Mouse (Mus musculus) right cerebral cortex, adult 18-20 months (tissue): ENCODE results near the gene Ppp6r1.

Experiments used
- DNase-seq: peaks from one replicate; pipeline ENCODE4 v3.0.0; 2022; ENCODE audit warnings: mixed read lengths

The Ppp6r1 gene

DNA sequence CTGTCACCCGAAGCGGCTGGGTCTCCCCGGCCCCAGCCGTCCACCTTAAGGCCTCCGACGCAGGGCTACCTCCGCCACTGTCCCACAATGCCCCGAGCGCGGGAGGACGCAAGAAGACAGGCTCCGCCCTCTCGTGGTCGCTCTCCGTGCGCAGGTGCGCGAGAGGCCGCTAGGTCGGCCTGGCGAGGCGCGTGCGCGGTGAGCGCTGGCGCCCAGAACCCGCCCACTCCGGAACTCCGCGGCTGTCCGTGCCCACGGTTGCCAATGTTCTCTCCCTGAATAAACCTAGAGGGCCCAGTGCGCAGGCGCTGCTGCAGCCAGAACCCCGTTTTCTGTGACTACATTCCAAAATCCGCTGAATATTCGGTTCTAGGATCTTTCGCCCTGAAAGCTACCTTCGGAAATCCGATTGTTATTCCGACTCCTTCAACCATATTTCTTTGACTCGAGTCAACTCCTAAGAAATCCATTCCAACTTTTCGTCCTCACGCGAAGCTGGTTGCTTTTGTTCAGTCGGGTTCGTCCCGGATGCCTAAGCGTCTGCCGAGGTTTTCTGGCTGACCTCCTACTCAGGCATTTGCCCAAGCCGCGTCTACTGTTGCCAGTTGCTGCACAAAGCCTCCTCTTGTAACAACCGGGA, at the start of gene Ppp6r1:
Gene Ppp6r1, minus strand, starts transcription at position 108 of the 640 bp plus-strand sequence.
- DNase-seq = peak; percentile 99

- DNase-seq = peak; percentile 23
Measured at GRCm38 (mm10) chr7:4705098-4705497, 46.3 kb upstream of the Ppp6r1 start.

GRCm38 (mm10) chr7:4703195-4703594, 44.4 kb upstream of the Ppp6r1 start:
- no peak for DNase-seq

GRCm38 (mm10) chr7:4702334-4702733, 43.5 kb upstream of the Ppp6r1 start:
- no peak for DNase-seq

DNA sequence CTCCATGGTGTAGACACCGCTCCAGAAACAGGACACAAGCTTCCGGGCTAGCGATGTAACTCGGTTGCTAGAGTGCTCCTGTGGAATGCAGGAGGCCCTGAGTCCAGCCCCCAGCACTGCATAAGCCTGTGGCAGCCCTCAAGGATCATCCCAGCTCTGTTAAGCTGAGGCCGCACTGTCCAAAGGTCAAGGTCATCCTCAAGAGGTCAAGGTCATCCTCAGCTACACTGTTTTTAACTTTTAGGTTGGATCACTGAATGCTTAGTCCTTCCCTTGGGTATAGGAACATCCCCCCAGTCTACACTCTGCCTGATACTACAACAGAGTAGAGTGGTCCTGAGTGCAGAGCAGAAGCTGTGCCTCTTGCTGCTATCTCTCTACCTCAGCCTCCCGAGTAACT, 34.2 kb upstream of the Ppp6r1 start:
- DNase-seq = no peak

GRCm38 (mm10) chr7:4690951-4691653, 32.3 kb upstream of the Ppp6r1 start:
- DNase-seq = peak; percentile 39

- DNase-seq = peak; percentile 91
Measured at GRCm38 (mm10) chr7:4690387-4690786, 31.6 kb upstream of the Ppp6r1 start, which contains the start of gene Brsk1. Gene Brsk1 (plus strand): TSS chr7:4690604.

DNA sequence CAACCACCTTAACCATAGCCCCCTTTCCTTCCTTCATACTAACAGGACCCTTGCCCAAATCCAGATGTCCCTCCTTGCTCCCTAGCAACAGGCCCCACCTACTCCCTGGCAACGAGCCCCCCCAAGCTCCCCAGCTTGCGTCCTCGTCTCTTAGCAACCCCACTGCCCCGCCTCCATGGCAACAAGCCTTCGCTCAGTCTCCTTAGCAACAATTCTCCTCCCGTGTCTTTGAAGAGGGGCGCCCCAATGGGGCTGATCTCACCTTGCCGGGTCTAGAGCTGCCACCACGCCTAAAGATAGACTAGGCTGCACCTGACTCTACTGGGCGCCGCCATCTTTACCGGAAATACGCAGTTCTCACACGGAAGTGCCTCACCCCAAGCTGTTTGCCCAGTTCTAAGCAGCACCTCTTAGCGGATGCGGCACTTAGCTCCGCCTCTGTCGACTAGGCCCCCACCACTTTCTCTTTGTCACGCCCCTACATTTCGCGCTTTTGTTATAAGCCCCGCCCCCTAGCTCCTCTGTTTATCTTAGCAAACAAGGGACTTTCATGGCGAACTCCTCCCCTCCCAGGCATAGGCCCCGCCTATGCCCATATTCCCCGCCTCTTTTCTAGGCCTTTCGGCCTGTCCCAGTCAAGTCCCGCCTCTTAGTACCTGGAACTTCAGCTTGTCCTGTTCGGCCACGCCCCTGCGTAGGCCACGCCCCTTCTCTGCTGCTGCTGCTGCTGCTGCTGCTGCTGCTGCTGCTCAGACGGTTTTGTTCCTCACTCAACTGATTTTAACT, 26.0 kb upstream of the Ppp6r1 start, which contains the start of gene Hspbp1:
Gene Hspbp1, minus strand, starts transcription at position 437 of the 786 bp plus-strand sequence.
- DNase-seq = peak; percentile 94

GRCm38 (mm10) chr7:4684203-4684602, 25.4 kb upstream of the Ppp6r1 start:
- DNase-seq = no peak

DNA sequence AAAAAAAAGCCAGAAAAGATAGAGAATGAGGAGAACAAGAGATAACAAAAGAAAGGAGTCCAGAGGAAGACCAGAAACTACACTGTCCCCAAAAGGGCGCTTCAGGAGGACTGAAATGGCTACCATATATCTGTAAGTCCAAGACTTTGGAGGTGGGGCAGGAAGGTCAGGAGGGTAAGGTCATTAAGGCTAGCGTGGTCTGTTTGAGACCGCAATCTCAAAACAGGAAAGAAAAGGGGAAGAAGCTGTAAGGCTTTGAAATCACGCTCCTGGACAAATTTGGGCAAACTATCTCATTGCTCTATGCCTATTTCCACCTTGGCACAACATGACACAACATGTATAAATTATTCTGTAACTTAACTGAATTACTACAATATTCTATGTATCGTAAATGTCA, 24.5 kb upstream of the Ppp6r1 start:
- no peak for DNase-seq

GRCm38 (mm10) chr7:4675200-4675599, 16.4 kb upstream of the Ppp6r1 start:
- no peak for DNase-seq

DNA sequence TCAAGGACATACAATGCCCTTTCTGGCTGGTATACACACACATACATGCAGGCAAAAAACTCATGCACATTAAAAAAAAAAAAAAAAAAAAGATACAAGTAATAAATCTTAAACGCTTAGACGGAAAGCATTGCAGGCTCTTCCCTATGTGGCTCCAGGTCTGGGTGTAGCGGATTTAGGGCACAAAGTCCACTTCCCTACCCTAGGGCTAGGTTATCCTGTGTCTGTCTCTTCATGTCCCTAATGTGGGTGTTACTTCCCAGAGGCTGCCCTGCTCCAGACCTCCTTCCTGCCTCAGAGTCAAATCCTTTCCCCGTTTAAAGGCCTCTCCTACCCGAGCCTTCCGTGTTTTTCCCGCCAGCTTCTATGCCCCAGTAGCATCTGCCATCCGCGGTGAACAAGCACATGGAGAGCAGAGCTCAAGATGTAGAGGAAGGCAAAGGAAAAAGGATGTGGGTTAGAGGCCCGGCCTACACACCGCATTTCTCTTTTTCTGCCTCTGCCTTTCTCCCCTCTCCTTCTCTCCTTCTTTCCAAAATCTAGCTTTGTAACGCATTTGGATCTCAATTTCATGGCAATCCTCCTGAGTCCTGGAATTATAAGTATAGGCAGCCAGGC, 15.4 kb upstream of the Ppp6r1 start:
- DNase-seq = no peak

GRCm38 (mm10) chr7:4671956-4672355, 13.1 kb upstream of the Ppp6r1 start:
- no peak for DNase-seq

- DNase-seq = no peak
Measured at GRCm38 (mm10) chr7:4670655-4671255, 11.9 kb upstream of the Ppp6r1 start.

DNA sequence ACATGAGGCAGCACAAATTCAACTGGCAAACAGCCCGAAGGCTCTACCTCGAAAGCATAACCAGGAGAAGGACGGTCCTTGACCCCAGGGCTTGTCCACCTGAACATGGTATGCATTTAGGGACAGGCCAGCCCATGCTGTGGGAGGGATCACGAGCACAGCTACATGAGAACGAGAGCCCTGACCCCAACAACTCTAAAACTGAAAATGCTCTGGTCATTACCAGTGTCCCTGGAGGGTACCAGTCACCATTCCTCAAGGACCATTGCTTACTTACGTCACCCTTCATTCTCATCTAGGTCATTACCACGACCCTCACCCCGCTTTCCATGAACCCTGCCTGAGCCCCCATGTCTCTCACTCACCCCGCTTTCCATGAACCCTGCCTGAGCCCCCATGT, 10.3 kb upstream of the Ppp6r1 start:
- no peak for DNase-seq

DNA sequence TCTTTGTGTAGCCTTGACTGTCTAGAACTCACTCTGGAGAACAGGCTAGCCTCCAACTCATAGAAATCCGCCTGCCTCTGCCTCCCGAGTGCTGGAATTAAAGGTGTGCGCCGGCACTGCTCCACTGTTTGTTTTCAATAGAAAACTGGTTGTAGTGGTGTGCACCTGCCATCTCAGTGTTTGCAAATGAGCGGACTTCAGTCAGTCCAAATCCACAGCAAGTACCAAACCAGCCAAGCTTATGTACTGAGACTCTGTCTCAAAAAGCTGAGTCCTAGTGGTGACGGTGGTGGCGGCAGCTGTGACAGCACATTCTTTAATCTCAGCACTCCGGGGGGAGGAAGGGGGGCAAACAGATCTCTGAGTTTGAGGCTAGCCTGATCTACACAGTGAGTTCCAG, 9.7 kb upstream of the Ppp6r1 start:
- DNase-seq = no peak

- no peak for DNase-seq
Measured at GRCm38 (mm10) chr7:4666871-4667270, 8.1 kb upstream of the Ppp6r1 start.

- DNase-seq = no peak
Measured at GRCm38 (mm10) chr7:4663742-4664141, 4.9 kb upstream of the Ppp6r1 start.

DNA sequence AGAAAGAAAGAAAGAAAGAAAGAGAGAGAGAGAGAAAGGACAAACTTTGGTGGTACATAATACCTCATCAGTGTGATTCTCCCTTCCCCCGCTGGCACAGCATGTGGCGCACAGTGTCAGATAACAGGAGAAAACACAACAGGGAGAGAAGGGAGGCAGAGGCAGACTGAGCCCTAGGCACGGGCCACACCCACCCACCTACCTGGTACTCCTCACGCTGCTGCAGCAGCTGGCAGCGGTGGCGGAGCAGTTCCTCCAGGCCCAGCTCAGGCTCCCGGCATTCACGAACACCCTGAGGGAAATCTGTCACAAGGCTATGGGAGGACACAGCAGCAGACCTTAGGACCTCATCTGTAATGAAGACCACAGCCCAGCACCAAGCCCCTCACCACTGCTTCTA, 4.4 kb upstream of the Ppp6r1 start:
- peak; percentile 39 for DNase-seq

- no peak for DNase-seq
Measured at GRCm38 (mm10) chr7:4659911-4660443, 1.2 kb upstream of the Ppp6r1 start.

DNA sequence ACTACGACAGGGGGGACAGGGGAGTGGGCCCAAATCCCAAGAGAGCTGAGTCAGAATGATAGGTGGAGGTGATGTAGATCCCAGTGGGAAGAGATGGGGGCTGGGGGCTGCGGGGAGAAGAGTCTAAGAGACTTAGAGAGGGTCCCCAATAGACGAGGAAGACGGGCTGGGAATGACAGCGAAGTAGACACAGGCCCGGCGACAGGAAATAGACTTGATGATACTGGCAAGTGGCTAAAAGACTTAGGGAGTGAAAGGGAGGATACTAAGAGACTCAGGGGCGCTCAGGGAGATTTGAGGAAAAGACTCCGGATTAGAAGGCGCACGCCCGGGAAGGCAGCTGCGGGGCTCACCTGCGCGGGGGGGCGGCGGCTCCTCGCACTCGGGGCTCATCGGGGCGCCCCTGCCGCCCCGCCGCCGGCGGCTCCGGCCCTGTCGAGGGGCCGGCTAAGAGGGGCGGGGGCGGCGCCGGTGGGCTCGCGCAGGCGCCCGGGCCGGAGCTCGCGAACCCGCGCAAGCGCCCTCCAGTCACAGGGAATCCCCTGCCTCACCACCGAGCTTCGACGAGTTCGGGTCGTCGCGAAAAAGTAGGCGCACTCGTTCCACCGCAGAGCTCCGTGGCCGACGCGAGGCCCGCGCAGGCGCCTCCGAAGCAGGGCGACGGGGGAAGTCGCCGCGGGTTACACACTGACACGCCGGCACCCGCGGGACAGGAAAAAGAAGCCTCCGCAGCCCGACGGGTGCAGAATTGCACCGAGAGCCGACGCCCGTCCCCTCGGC, 501 bp downstream of the Ppp6r1 start:
- peak; percentile 41 for DNase-seq
